Mouse (Mus musculus) hindbrain, postnatal 0 days (tissue): ENCODE measurements around the gene Slc1a2. TPM values are rescaled to one million over a fixed set of nuclear protein-coding genes. Genes with fewer than 3 reads are reported as not detected.

ENCODE experiments used
- ATAC-seq: fragments of 200-750 bp; cut with Nextera tagmentation; 2 replicates; pipeline ENCODE4 v1.8.0; 2017; ENCODE audit warnings: mild to moderate bottlenecking, moderate TSS enrichment, moderate library complexity
- DNase-seq: peaks from one replicate; pipeline ENCODE4 v3.0.0-alpha.2; 2015; ENCODE audit warnings: low spot score
- H3K27ac ChIP-seq: fragments of 300-500 bp; sonication (generic); 2 replicates; pipeline ENCODE4 v1.5.1; 2014; ENCODE audit warnings: mild to moderate bottlenecking
- H3K27me3 ChIP-seq: fragments of 300-500 bp; sonication (generic); 2 replicates; pipeline ENCODE4 v1.6.1; 2014; ENCODE audit warnings: low read length, mixed read lengths; ENCODE audit not compliant: insufficient read depth
- H3K36me3 ChIP-seq: fragments of 300-500 bp; sonication (generic); 2 replicates; pipeline ENCODE4 v1.6.1; 2014; ENCODE audit warnings: low read length, mixed read lengths; ENCODE audit not compliant: insufficient read depth
- H3K4me1 ChIP-seq: fragments of 300-500 bp; sonication (generic); 2 replicates; pipeline ENCODE4 v1.6.1; 2014; ENCODE audit warnings: antibody characterized with exemption, low read length, mixed read lengths; ENCODE audit not compliant: insufficient read depth
- H3K4me2 ChIP-seq: fragments of 300-500 bp; sonication (generic); 2 replicates; pipeline ENCODE4 v1.6.1; 2014; ENCODE audit warnings: low read depth, mild to moderate bottlenecking, low read length, moderate library complexity, mixed read lengths
- H3K4me3 ChIP-seq: fragments of 300-500 bp; sonication (generic); 2 replicates; pipeline ENCODE4 v1.5.1; 2014; ENCODE audit warnings: low read length
- H3K9ac ChIP-seq: fragments of 300-500 bp; sonication (generic); replicated peaks from 2 replicates; pipeline ENCODE4 v1.6.1; 2014; ENCODE audit warnings: mild to moderate bottlenecking, low read length, moderate library complexity, mixed read lengths
- H3K9me3 ChIP-seq: fragments of 300-500 bp; sonication (generic); 2 replicates; pipeline ENCODE4 v1.6.1; 2016; ENCODE audit warnings: low read length, mixed read lengths
- CTCF ChIP-seq: IDR thresholded peaks from 2 replicates; pipeline ENCODE4 v1.5.1; 2016; ENCODE audit warnings: antibody characterized with exemption, control low read depth, low read depth
- WGBS: fragments of 180-500 bp; shearing (Covaris S2); extraction: QIAGEN DNeasy Blood & Tissue Kit; methylation state at CpG from one replicate; pipeline ENCODE4 v1.1.7; 2014; 5-methylcytosine and 5-hydroxymethylcytosine counted together
- polyA plus RNA-seq: library from polyadenylated mRNA; unstranded; fragments of >200 nt; fragmentation: Nextera tagmentation; extraction: Ambion mirVana; gene quantifications from 2 replicates; pipeline ENCODE4 v1.2.1, GENCODE M21; 2015
- total RNA-seq: library from RNA; depleted of rRNA; stranded (reverse); fragments of >200 nt; gene quantifications from 2 replicates; pipeline ENCODE4 v1.2.3, GENCODE M21; 2014

Gene Slc1a2
- total and polyA plus RNA-seq, 2 experiments from 2014 or later, result 21.9 to 130 TPM

DNA sequence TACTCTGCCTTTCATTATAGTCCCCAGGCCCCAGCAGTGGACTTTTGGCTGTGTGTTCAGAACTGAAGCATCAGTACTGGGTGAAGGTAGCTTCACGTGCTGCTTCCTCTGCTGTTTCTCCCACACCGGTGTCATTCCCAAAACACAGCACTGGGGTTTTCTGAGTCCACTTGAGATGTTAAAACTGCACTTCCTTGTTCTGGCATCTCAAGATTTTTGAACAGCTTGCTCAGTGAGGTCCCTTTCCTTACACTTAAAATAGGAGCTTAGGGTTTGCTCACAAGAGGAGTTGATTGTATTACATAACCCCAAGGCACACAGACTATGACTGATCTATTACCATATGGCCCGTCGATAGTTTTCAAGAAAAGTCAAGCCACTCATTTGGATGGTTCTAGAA lies 26.1 kb upstream of the Slc1a2 start:
- no peak for ATAC-seq
- no peak for TF ChIP-seq CTCF
- Histone ChIP-seq H3K27ac (no peak overlapping the region), H3K27me3 (no peaks in the 10 kb centered on the region), H3K9ac (no peak overlapping the region), H3K9me3 (no peaks in the 10 kb centered on the region), H3K36me3 (no peaks in the 10 kb centered on the region), H3K4me2 (no peak overlapping the region), H3K4me3 (no peak overlapping the region), H3K4me1 (0 out of 2 replicates have a peak, but pooled peaks cover 6% of the 10 kb centered on the region)
- no peak for DNase-seq
- WGBS, result 97% methylated on average over 4 of the region's 4 CpGs

GRCm38 (mm10) chr2:102634010-102634409 lies 24.4 kb upstream of the Slc1a2 start:
- Histone ChIP-seq H3K36me3 (no peaks in the 10 kb centered on the region), H3K4me1 (0 out of 2 replicates have a peak, but pooled peaks cover 6% of the 10 kb centered on the region), H3K9ac (no peak overlapping the region), H3K27ac (no peak overlapping the region), H3K9me3 (no peaks in the 10 kb centered on the region), H3K4me2 (no peak overlapping the region), H3K4me3 (no peak overlapping the region), H3K27me3 (no peaks in the 10 kb centered on the region)
- no peak for TF ChIP-seq CTCF
- 74% methylated on average over 1 of the region's 1 CpGs for WGBS
- DNase-seq (no peak), ATAC-seq (no peak)

GRCm38 (mm10) chr2:102635523-102636060 lies 22.9 kb upstream of the Slc1a2 start:
- Histone ChIP-seq H3K4me1 (0 out of 2 replicates have a peak, but pooled peaks cover 6% of the 10 kb centered on the region), H3K4me2 (no peak overlapping the region), H3K9me3 (no peaks in the 10 kb centered on the region), H3K9ac (no peak overlapping the region), H3K36me3 (no peaks in the 10 kb centered on the region), H3K4me3 (no peak overlapping the region), H3K27ac (no peak overlapping the region), H3K27me3 (no peaks in the 10 kb centered on the region)
- 52% methylated on average over 3 of the region's 3 CpGs for whole genome bisulfite sequencing
- no peak for TF ChIP-seq CTCF
- ATAC-seq (no peak), DNase-seq (no peak)

- DNase-seq, result no peak
- no peak for ATAC-seq
- Histone ChIP-seq H3K4me2 (no peak overlapping the region), H3K4me3 (no peak overlapping the region), H3K27me3 (no peaks in the 10 kb centered on the region), H3K9me3 (no peaks in the 10 kb centered on the region), H3K27ac (no peak overlapping the region; the same call in 1 of the 2 replicates), H3K36me3 (no peaks in the 10 kb centered on the region), H3K4me1 (0 out of 2 replicates have a peak, but pooled peaks cover 6% of the 10 kb centered on the region), H3K9ac (no peak overlapping the region)
- no peak for TF ChIP-seq CTCF
- 85% methylated on average over 7 of the region's 7 CpGs for WGBS
Measured at GRCm38 (mm10) chr2:102636116-102636600, 22.3 kb upstream of the Slc1a2 start.

- H3K4me2 ChIP-seq, result no peak overlapping the region
- no peak for TF ChIP-seq CTCF
- 0 out of 2 replicates have a peak, but pooled peaks cover 6% of the 10 kb centered on the region for H3K4me1 ChIP-seq
- H3K9ac ChIP-seq, result no peak overlapping the region
- no peaks in the 10 kb centered on the region for H3K27me3 ChIP-seq
- WGBS, result 36% methylated on average over 5 of the region's 5 CpGs
- DNase-seq (no peak), ATAC-seq (no peak)
- H3K36me3 ChIP-seq, result no peaks in the 10 kb centered on the region
- no peak overlapping the region for H3K4me3 ChIP-seq
- H3K27ac ChIP-seq, result no peak overlapping the region
- H3K9me3 ChIP-seq, result no peaks in the 10 kb centered on the region
Measured at GRCm38 (mm10) chr2:102638140-102638539, 20.3 kb upstream of the Slc1a2 start.

GRCm38 (mm10) chr2:102638690-102639089 lies 19.8 kb upstream of the Slc1a2 start:
- no peak for ATAC-seq
- 0 out of 2 replicates have a peak, but pooled peaks cover 6% of the 10 kb centered on the region for H3K4me1 ChIP-seq
- no peak for DNase-seq
- no peak for TF ChIP-seq CTCF
- 34% methylated on average over 2 of the region's 2 CpGs for WGBS
- no peak overlapping the region for H3K4me2 ChIP-seq
- H3K27ac ChIP-seq, result no peak overlapping the region
- no peaks in the 10 kb centered on the region for H3K9me3 ChIP-seq
- no peaks in the 10 kb centered on the region for H3K36me3 ChIP-seq
- H3K4me3 ChIP-seq, result no peak overlapping the region
- no peak overlapping the region for H3K9ac ChIP-seq
- H3K27me3 ChIP-seq, result no peaks in the 10 kb centered on the region

DNA sequence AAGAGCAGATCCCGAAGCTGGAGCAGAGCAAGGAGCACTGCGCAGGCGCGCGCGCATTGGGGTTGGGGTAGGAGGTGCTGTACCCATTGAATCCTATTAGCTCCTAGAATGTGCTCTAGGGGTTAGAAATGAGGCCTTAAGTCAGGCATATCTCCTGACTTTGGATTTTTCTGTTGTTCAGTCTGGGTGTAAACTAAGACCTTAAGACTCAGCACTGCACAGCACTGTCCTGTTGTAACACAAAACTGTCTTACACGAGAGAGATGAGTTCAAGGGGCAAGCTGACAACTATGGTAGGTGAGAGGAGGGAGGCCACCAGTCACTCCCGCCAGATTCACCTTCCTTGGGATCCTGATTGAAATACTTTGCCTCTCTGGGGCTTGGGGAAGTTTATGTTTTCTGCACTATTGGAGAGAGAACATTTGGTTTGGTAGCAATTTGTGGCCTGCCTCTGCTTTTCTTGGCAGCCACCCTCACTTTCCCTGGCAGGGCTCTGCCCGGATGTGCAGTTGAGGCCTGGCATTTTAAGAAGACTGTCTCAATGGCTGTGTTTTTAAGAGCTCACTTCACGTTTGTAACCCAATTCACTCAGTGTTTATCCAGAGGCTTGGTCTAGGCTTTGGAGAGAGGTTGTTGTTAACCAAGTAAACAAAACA lies 9.5 kb upstream of the Slc1a2 start:
- no peak overlapping the region for H3K4me3 ChIP-seq
- WGBS, result 78% methylated on average over 10 of the region's 10 CpGs
- TF ChIP-seq CTCF, result no peak
- no peaks in the 10 kb centered on the region for H3K36me3 ChIP-seq
- H3K27me3 ChIP-seq, result no peaks in the 10 kb centered on the region
- no peaks in the 10 kb centered on the region for H3K9me3 ChIP-seq
- H3K4me1 ChIP-seq, result no peaks in the 10 kb centered on the region
- no peak for ATAC-seq
- H3K9ac ChIP-seq, result no peak overlapping the region
- peak overlapping the region; percentile 54 for H3K27ac ChIP-seq
- DNase-seq, result peak; percentile 48
- no peak overlapping the region for H3K4me2 ChIP-seq
